Mouse (Mus musculus) lung, embryonic 14.5 days (tissue): ENCODE measurements around the gene Xbp1. TPM values are rescaled to one million over a fixed set of nuclear protein-coding genes. Genes with fewer than 3 reads are reported as not detected.
A peak's percentile ranks its signal among the peaks of the same experiment; 100 is the strongest.

Source experiments
- ATAC-seq: fragments of 200-750 bp; cut with Nextera tagmentation; 2 replicates; pipeline ENCODE4 v1.8.0; 2017; ENCODE audit warnings: mild to moderate bottlenecking, moderate TSS enrichment, moderate library complexity; ENCODE audit not compliant: insufficient read depth
- DNase-seq: peaks from one replicate; pipeline ENCODE4 v3.0.0-alpha.2; 2015
- H3K27ac ChIP-seq: fragments of 300-500 bp; sonication (generic); 2 replicates; pipeline ENCODE4 v1.5.1; 2014; ENCODE audit warnings: low read depth, mild to moderate bottlenecking, moderate library complexity
- H3K27me3 ChIP-seq: fragments of 300-500 bp; sonication (generic); 2 replicates; pipeline ENCODE4 v1.6.1; 2014; ENCODE audit warnings: low read length, control low read depth; ENCODE audit not compliant: insufficient read depth
- H3K36me3 ChIP-seq: fragments of 300-500 bp; sonication (generic); 2 replicates; pipeline ENCODE4 v1.6.1; 2014; ENCODE audit warnings: control low read depth; ENCODE audit not compliant: insufficient read depth
- H3K4me1 ChIP-seq: fragments of 300-500 bp; sonication (generic); 2 replicates; pipeline ENCODE4 v1.6.1; 2014; ENCODE audit warnings: antibody characterized with exemption, control low read depth; ENCODE audit not compliant: insufficient read depth
- H3K4me2 ChIP-seq: fragments of 300-500 bp; sonication (generic); 2 replicates; pipeline ENCODE4 v1.6.1; 2014; ENCODE audit warnings: mild to moderate bottlenecking
- H3K4me3 ChIP-seq: fragments of 300-500 bp; sonication (generic); 2 replicates; pipeline ENCODE4 v1.5.1; 2014; ENCODE audit warnings: low read depth, low read length
- H3K9ac ChIP-seq: fragments of 300-500 bp; sonication (generic); 2 replicates; pipeline ENCODE4 v1.6.1; 2014
- H3K9me3 ChIP-seq: fragments of 300-500 bp; sonication (generic); 2 replicates; pipeline ENCODE4 v1.6.1; 2016; ENCODE audit warnings: low read depth, low read length, control low read depth
- CTCF ChIP-seq: IDR thresholded peaks from 2 replicates; pipeline ENCODE4 v1.5.1; 2016; ENCODE audit warnings: antibody characterized with exemption, low read depth
- whole genome bisulfite sequencing: fragments of 180-500 bp; shearing (Covaris S2); extraction: QIAGEN DNeasy Blood & Tissue Kit; methylation state at CpG from one replicate; pipeline ENCODE4 v1.1.7; 2014; 5-methylcytosine and 5-hydroxymethylcytosine counted together
- polyA plus RNA-seq: library from polyadenylated mRNA; unstranded; fragments of >200 nt; fragmentation: Nextera tagmentation; extraction: Ambion mirVana; gene quantifications from 2 replicates; pipeline ENCODE4 v1.2.1, GENCODE M21; 2014

Xbp1 gene
- polyA plus RNA-seq, 1 experiment from 2014 or later = 180 TPM

- Histone ChIP-seq H3K9me3 (no peaks in the 10 kb centered on the region), H3K4me1 (no peaks in the 10 kb centered on the region), H3K36me3 (peaks cover 55% of the 10 kb centered on the region), H3K27ac (no peak overlapping the region), H3K27me3 (no peaks in the 10 kb centered on the region), H3K9ac (no peak overlapping the region), H3K4me3 (peak overlapping the region; percentile 98), H3K4me2 (peak overlapping the region; percentile 77)
- WGBS = 87% methylated on average over 11 of the region's 11 CpGs
- TF ChIP-seq CTCF = no peak
- no peak for ATAC-seq
- DNase-seq = no peak
These were observed 2.4 kb downstream of the Xbp1 start for GRCm38 (mm10) chr11:5522798-5523415.

GRCm38 (mm10) chr11:5525418-5525817, 5.0 kb downstream of the Xbp1 start:
- no peak for TF ChIP-seq CTCF
- ATAC-seq (no peak), DNase-seq (no peak)
- Histone ChIP-seq H3K27me3 (no peaks in the 10 kb centered on the region), H3K9me3 (no peaks in the 10 kb centered on the region), H3K27ac (no peak overlapping the region), H3K4me1 (no peaks in the 10 kb centered on the region), H3K9ac (no peak overlapping the region), H3K4me2 (no peak overlapping the region), H3K36me3 (peaks cover 74% of the 10 kb centered on the region), H3K4me3 (no peak overlapping the region)
- 83% methylated on average over 4 of the region's 4 CpGs for WGBS

GRCm38 (mm10) chr11:5526573-5527439, 6.3 kb downstream of the Xbp1 start:
- DNase-seq = no peak
- H3K4me3 ChIP-seq = no peak overlapping the region
- no peaks in the 10 kb centered on the region for H3K4me1 ChIP-seq
- no peak overlapping the region for H3K27ac ChIP-seq
- H3K4me2 ChIP-seq = no peak overlapping the region
- no peaks in the 10 kb centered on the region for H3K9me3 ChIP-seq
- peaks cover 88% of the 10 kb centered on the region for H3K36me3 ChIP-seq
- WGBS = 87% methylated on average over 7 of the region's 7 CpGs
- TF ChIP-seq CTCF = no peak
- ATAC-seq = no peak
- no peak overlapping the region for H3K9ac ChIP-seq
- no peaks in the 10 kb centered on the region for H3K27me3 ChIP-seq

GRCm38 (mm10) chr11:5527865-5528523, 7.5 kb downstream of the Xbp1 start:
- no peak for ATAC-seq
- peak; percentile 2; the same call in 1 of the 2 replicates for TF ChIP-seq CTCF
- Histone ChIP-seq H3K9ac (no peak overlapping the region), H3K9me3 (no peaks in the 10 kb centered on the region), H3K4me1 (no peaks in the 10 kb centered on the region), H3K4me2 (no peak overlapping the region), H3K27ac (no peak overlapping the region), H3K4me3 (no peak overlapping the region), H3K36me3 (peaks cover 91% of the 10 kb centered on the region), H3K27me3 (no peaks in the 10 kb centered on the region)
- 84% methylated on average over 5 of the region's 5 CpGs for WGBS
- no peak for DNase-seq

GRCm38 (mm10) chr11:5528841-5529240, 8.4 kb downstream of the Xbp1 start:
- Histone ChIP-seq H3K36me3 (peaks cover 91% of the 10 kb centered on the region), H3K9me3 (no peaks in the 10 kb centered on the region), H3K27me3 (no peaks in the 10 kb centered on the region), H3K4me1 (no peaks in the 10 kb centered on the region), H3K27ac (no peak overlapping the region), H3K9ac (no peak overlapping the region), H3K4me2 (no peak overlapping the region), H3K4me3 (no peak overlapping the region)
- DNase-seq (no peak), ATAC-seq (no peak)
- 52% methylated on average over 5 of the region's 5 CpGs for WGBS
- TF ChIP-seq CTCF = no peak

- no peak for TF ChIP-seq CTCF
- peaks cover 91% of the 10 kb centered on the region for H3K36me3 ChIP-seq
- H3K9ac ChIP-seq = no peak overlapping the region
- 72% methylated on average over 5 of the region's 5 CpGs for WGBS
- no peaks in the 10 kb centered on the region for H3K4me1 ChIP-seq
- no peak overlapping the region for H3K27ac ChIP-seq
- no peaks in the 10 kb centered on the region for H3K9me3 ChIP-seq
- H3K27me3 ChIP-seq = no peaks in the 10 kb centered on the region
- no peak overlapping the region for H3K4me2 ChIP-seq
- no peak overlapping the region for H3K4me3 ChIP-seq
- DNase-seq (no peak), ATAC-seq (no peak)
These were observed 9.7 kb downstream of the Xbp1 start for GRCm38 (mm10) chr11:5530172-5530571.

GRCm38 (mm10) chr11:5530717-5531116, 10.3 kb downstream of the Xbp1 start:
- no peak for DNase-seq
- H3K9ac ChIP-seq = no peak overlapping the region
- no peaks in the 10 kb centered on the region for H3K9me3 ChIP-seq
- H3K4me2 ChIP-seq = no peak overlapping the region
- peaks cover 86% of the 10 kb centered on the region for H3K36me3 ChIP-seq
- H3K27ac ChIP-seq = no peak overlapping the region
- no peaks in the 10 kb centered on the region for H3K4me1 ChIP-seq
- WGBS = 68% methylated on average over 6 of the region's 6 CpGs
- H3K4me3 ChIP-seq = no peak overlapping the region
- no peaks in the 10 kb centered on the region for H3K27me3 ChIP-seq
- TF ChIP-seq CTCF = no peak
- ATAC-seq = no peak
